Mouse (Mus musculus): ENCODE data around the gene Cog4.
"Not testable (repeated sequence)": the region's sequence is repeated elsewhere in the genome, so short reads cannot be mapped to it uniquely, and the experiment has no call there.

Gene Cog4

DNA sequence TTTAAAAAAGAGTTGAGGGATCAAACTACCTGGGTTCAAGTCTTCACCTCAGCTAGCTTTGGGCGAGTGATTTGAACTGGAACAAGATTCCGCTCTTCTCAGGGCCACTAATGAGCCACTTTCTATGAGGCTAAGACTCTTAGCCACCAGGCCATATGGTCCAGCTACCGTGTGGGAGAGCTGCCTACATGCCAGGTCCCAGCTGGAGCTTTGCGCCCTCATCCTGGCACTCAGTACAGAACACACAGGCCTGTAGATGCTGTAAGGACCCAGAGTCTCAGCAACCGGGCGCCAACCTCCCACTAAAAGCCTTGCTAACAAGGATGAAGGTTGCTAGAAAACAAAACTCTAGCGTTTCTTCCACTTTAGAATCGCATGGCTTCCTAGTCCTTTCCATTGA lies 42.0 kb downstream of the Cog4 start:
- no peak for DNase-seq (ENCODE audit: inconsistent age in 2 of 2, low spot score in 1 of 2)

- no peak for DNase-seq (ENCODE audit: inconsistent age in 2 of 2, low spot score in 1 of 2)
These were observed 42.5 kb downstream of the Cog4 start for GRCm38 (mm10) chr8:110888860-110889259.

- no peak for DNase-seq (ENCODE audit: inconsistent age in 2 of 2, low spot score in 1 of 2)
These were observed 43.6 kb downstream of the Cog4 start for GRCm38 (mm10) chr8:110889904-110890470.

DNA sequence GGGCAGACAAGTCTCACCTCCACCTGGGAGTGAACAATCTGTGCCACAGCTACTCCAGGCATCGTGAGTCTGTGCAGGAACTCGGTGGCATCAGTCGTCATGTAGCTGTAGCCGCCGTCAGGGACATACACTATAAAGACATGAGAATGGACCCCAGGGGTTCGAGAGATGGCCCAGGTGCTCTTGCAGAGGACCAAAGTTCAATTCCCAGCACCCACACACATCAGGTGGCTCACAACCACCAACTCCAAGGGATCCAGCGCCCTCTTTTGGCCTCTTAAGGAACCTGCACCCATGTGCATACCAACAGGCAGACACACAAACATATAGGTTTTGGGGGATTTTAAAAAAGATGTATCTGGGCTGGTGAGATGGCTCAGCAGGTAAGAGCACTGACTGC lies 45.6 kb downstream of the Cog4 start:
- no peak for DNase-seq (ENCODE audit: inconsistent age in 2 of 2, low spot score in 1 of 2)

- DNase-seq (ENCODE audit: inconsistent age in 2 of 2, low spot score in 1 of 2) = no peak
These were observed 46.5 kb downstream of the Cog4 start for GRCm38 (mm10) chr8:110892913-110893312.

DNA sequence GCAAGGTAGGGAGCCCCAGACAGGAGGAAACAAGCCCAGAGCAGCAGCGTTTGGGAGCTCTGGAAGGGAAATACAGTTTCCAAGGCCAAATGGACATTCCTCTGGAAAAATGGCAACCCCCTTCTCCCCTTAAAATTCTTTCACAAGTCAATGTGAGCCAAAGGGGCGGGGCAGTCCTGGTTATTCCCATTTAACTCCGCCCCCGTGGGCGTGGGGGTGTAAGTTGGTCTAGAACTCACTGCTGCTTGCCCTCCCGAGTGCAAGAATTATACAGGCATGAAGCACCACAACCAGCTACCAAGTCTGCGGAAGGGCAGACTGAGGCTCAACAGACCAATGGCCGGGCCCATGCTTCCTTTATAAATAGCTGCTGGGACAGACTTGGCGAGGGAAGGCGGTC lies 48.5 kb downstream of the Cog4 start:
- DNase-seq (ENCODE audit: inconsistent age in 2 of 2, low spot score in 1 of 2) = no peak

GRCm38 (mm10) chr8:110895254-110895653 lies 48.9 kb downstream of the Cog4 start:
- DNase-seq (ENCODE audit: inconsistent age in 2 of 2, low spot score in 1 of 2) = no peak

DNA sequence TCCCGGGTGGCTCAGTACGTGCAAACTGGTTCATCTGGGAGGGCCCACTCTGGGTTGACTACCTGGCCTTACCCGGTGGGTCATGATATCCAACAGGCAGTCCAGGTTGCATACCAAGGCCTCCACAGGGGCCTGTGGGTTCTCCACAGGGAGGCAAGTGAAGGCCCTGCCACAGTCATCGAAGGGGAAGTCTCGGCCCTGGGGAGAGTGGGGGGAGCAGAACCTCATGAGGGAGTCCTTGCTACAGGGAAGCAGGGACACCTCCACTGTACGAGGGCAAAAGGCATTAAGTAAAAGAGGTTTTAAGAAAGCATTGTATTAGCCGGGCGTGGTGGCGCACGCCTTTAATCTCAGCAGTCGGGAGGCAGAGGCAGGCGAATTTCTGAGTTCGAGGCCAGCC lies 49.4 kb downstream of the Cog4 start:
- no peak for DNase-seq (ENCODE audit: inconsistent age in 2 of 2, low spot score in 1 of 2)

DNA sequence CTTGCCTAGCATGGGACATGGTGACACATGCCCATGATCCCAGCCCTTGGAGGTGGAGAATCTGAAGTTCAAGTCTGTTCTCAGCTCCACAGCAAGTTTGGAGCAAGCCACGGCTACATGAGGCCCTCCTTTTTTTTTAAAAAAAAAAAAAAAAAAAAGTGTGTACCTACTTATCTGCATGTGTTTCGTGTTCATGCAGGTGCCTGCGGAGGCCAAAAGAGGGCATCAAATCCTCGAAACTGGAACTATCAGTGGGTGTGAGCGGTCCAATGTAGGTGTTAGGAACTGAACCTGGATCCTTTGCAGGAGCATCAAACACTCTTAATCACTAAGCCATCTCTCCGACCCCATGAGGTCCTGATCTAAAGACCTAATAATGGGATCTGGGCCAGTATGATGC lies 51.1 kb downstream of the Cog4 start:
- no peak for DNase-seq (ENCODE audit: inconsistent age in 2 of 2, low spot score in 1 of 2)

DNA sequence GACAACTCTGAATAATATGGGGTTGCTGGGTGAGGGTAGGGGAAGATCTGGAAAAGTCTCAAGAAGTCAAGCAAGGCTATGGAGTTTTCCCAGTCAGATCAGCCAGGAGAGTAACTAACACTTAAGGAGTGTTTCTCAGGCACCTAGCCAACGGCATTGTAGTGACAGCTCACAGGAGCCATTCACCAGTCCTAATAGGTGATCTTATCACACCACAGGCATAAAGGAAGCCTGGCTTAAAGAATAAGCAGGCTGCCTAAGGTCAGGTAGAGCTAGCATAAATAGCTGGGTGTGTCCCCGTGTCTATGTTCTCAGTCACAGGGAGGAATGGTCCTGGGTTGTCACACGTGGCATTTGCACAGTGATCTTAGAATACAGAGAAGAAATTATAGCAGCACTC lies 54.7 kb downstream of the Cog4 start:
- DNase-seq (ENCODE audit: inconsistent age in 2 of 2, low spot score in 1 of 2) = no peak

DNA sequence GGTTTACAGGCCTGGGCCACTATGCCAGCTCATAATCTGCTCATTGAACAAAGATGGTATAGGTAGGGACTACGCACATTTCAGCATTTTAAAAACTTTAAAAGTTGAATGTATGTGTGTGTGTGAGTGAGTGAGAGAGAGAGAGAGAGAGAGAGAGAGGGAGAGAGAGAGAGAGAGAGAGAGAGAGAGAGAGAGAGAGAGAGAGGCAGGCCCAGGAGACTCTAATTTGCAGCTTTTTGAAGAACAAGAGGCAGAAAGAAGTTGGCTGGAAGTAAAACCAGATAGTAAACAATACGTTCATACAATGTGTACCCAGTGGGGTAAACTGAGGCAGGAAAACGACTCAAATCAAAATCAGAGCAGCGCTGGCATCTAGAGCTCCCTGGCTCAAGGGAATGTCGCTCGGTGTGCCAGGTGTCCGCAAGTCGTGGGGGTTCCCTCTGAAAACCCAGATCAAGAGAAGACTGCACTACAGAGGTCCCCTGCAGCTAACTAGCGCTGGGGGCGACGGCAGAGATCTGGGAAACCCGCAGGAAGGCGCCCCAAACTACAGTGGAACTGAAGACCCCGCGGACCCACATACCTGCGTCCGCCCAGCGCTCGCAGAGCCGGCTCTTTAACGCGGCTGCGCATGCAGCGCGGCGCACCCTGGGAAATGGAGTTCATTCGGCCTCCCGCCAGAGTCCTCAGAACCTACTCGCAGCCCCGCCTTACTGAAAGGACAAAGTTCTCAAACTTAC lies 55.6 kb downstream of the Cog4 start, which contains the start of gene Fuk:
TSS of gene Fuk (minus strand) at position 650 of the 740 bp plus-strand sequence.
- peak; percentile 85 to 93 for DNase-seq (ENCODE audit: inconsistent age in 2 of 2, low spot score in 1 of 2)

DNA sequence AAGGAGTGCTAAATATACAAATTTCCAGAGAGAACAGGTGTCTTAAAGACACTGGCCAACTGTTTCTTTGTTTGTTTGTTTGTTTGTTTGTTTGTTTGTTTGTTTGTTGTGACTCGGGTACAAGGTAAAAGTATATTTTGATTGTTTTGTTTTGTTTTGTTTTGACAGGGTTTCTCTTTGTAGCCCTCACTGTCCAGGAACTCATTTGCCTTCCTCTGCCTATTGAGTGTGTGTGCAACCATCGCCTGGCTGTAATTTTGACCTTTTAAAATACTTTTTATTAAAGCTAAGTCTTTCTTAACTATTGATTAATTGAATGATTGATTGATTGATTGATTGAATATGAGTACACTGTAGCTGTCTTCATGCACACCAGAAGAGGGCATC lies 56.2 kb downstream of the Cog4 start:
- no peak for DNase-seq (ENCODE audit: inconsistent age in 2 of 2, low spot score in 1 of 2)

- DNase-seq (ENCODE audit: inconsistent age in 2 of 2, low spot score in 1 of 2) = no peak
These were observed 59.0 kb downstream of the Cog4 start for GRCm38 (mm10) chr8:110905404-110905803.

- DNase-seq (ENCODE audit: inconsistent age in 2 of 2, low spot score in 1 of 2) = no peak
These were observed 60.3 kb downstream of the Cog4 start for GRCm38 (mm10) chr8:110906682-110907081.

- DNase-seq (ENCODE audit: inconsistent age in 2 of 2, low spot score in 1 of 2) = not testable (repeated sequence)
These were observed 63.5 kb downstream of the Cog4 start for GRCm38 (mm10) chr8:110909850-110910249.

DNA sequence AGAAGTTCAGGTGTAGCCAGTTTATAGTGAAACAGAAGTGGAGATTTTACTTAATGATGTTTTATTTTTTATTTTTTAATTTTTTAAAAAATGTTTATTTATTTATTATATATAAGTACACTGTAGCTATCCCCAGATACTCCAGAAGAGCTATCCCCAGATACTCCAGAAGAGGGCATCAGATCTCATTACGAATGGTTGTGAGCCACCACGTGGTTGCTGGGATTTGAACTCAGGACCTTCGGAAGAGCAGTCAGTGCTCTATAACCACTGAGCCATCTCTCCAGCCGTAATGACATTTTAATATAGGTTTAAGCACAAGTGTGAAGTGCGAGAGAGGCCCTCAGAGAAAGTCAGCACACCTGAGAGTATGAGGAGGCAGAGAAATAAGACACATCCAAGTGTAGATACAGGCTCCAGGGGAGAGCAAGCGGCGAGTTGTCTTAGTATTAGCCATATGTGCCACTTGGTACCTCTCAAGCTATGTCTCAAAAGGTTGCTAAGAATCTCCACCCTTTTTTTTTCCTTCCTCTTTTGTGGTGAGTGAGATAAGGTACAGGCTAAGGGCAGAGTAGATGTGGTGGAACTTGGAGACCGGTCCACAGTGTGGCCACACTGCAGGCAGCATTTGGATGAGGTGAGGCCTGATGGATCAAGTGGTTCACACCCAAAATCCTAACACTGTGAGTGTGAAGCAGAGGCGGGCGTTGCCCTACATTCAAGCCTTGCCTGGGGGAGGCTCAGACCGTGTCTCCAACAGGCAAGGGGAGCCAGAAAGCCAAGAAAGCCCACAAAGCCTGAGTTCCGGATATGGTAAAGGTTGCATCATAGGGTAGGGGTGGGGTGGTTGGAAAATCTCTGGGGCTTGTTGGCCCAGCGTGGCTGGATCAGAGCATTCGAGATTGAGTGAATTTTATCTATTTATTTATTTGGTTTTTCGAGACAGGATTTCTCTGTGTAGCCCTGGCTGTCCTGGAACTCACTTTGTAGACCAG lies 65.5 kb downstream of the Cog4 start:
- no peak for DNase-seq (ENCODE audit: inconsistent age in 2 of 2, low spot score in 1 of 2)

DNA sequence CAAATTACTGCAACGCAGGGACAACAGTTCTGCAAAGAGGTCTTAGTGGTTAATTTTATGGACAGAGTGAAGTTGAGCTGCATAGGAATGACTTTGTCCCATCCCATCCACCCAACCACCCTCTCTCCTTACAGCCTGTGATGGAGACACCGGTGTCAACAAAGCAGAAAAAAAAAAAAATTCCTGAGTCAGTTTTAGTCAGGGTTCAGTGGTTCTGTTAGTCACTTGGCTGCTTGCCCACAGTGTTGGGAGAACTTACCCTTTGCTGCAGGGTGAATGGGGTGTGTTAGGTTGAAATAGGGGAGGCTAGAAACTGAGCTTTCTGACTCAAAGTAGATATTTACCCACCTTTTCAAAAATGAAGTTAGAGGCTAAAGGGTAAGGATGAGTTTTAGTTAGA lies 71.0 kb downstream of the Cog4 start:
- peak; percentile 81 to 89 for DNase-seq (ENCODE audit: inconsistent age in 2 of 2, low spot score in 1 of 2)

DNA sequence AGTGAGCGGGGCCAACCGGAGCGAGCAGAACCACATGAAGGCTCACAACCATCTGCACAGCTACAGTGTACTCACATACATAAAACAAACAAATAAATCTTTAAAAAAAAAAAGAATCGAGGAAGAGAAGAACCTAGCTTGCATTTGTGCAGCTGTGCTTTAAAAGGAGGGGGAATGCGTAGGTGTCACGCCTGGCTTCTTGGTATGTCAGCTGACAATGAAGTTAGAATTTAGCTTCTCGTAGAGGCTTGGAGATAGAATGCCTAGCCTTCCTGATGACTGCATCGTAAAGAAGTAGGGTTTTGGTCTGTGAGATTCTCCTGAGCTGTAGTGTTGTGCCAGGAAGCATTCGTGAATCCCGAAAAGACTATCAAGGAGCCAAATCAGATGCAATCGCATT lies 71.6 kb downstream of the Cog4 start:
- no peak for DNase-seq (ENCODE audit: inconsistent age in 2 of 2, low spot score in 1 of 2)

GRCm38 (mm10) chr8:110918460-110918859 lies 72.1 kb downstream of the Cog4 start:
- DNase-seq (ENCODE audit: inconsistent age in 2 of 2, low spot score in 1 of 2) = no peak

DNA sequence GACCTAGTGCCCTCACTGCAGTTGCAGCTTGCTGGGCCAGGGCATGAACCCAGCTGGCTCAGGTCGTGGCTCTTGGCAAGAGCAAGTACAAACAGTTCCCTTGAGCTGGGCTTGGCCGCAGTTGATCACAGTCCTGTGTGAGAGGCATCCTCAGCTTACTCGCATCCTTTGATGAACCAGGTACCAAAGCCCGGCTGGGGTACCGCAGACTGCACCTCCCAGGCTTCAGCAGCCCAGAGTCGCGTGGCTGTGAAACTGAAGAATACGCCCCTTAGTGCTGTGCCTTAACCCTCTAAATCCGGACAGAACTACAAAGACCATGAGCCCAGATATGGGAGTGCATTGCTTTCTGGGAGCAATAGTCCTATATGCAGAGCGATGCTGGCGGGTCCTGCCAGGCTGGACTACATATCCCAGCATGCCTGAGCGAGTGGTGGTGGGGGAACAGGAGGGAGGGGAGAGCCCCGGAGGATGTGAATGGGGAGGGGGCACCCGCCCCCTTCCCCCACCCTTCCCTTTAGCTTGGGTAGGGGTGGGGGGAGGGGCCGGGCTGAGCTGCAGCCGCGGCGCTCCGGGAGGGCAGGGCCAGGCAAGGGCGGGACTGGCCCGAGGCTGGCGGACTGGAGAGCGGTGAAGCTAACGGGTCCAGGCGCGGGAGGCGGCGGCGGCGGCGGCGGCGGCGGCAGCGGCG lies 73.1 kb downstream of the Cog4 start, which contains the start of gene St3gal2:
TSS of gene St3gal2 (plus strand) at position 582 of the 691 bp plus-strand sequence.
- DNase-seq (ENCODE audit: inconsistent age in 2 of 2, low spot score in 1 of 2) = peak; percentile 91 to 95

All from adrenal gland, adult (tissue).